Mouse (Mus musculus) forebrain, embryonic 16.5 days (tissue): Measurements from ENCODE around the gene Btbd9. TPM values are rescaled to one million over a fixed set of nuclear protein-coding genes. Genes with fewer than 3 reads are reported as not detected.

Experiments used
- ATAC-seq: fragments of 200-750 bp; cut with Nextera tagmentation; 2 replicates; pipeline ENCODE4 v1.8.0; 2017; ENCODE audit warnings: mild to moderate bottlenecking, moderate library complexity
- H3K27ac ChIP-seq: fragments of 300-500 bp; sonication (generic); 2 replicates; pipeline ENCODE4 v1.5.1; 2014; ENCODE audit warnings: low read length, control low read depth
- H3K27me3 ChIP-seq: fragments of 300-500 bp; sonication (generic); replicated peaks from 2 replicates; pipeline ENCODE4 v1.6.1; 2014; ENCODE audit warnings: low read length; ENCODE audit not compliant: control insufficient read depth, insufficient read depth
- H3K36me3 ChIP-seq: fragments of 300-500 bp; sonication (generic); 2 replicates; pipeline ENCODE4 v1.6.1; 2014; ENCODE audit not compliant: control insufficient read depth, insufficient read depth
- H3K4me1 ChIP-seq: fragments of 300-500 bp; sonication (generic); replicated peaks from 2 replicates; pipeline ENCODE4 v1.6.1; 2014; ENCODE audit warnings: low read length; ENCODE audit not compliant: control insufficient read depth, insufficient read depth
- H3K4me2 ChIP-seq: fragments of 300-500 bp; sonication (generic); 2 replicates; pipeline ENCODE4 v1.6.1; 2014; ENCODE audit warnings: mild to moderate bottlenecking, low read length, control low read depth
- H3K4me3 ChIP-seq: fragments of 300-500 bp; sonication (generic); replicated peaks from 2 replicates; pipeline ENCODE4 v1.5.1; 2014; ENCODE audit warnings: mild to moderate bottlenecking, low read length, control low read depth
- H3K9ac ChIP-seq: fragments of 300-500 bp; sonication (generic); replicated peaks from 2 replicates; pipeline ENCODE4 v1.6.1; 2014; ENCODE audit warnings: low read depth, low read length, control low read depth
- H3K9me3 ChIP-seq: fragments of 300-500 bp; sonication (generic); 2 replicates; pipeline ENCODE4 v1.6.1; 2016; ENCODE audit warnings: low read length; ENCODE audit not compliant: control insufficient read depth
- WGBS: fragments of 180-500 bp; shearing (Covaris S2); extraction: QIAGEN DNeasy Blood & Tissue Kit; methylation state at CpG from one replicate; pipeline ENCODE4 v1.1.7; 2014; 5-methylcytosine and 5-hydroxymethylcytosine counted together
- polyA plus RNA-seq: library from polyadenylated mRNA; unstranded; fragments of >200 nt; fragmentation: Nextera tagmentation; extraction: Ambion mirVana; gene quantifications from 2 replicates; pipeline ENCODE4 v1.2.1, GENCODE M21; 2015

Gene Btbd9
- polyA plus RNA-seq, 1 experiment from 2014 or later = 141 TPM

- 59% methylated on average over 7 of the region's 7 CpGs for WGBS
- peaks cover 42% of the 10 kb centered on the region for H3K4me1 ChIP-seq
These were observed 104.8 kb downstream of the Btbd9 start for GRCm38 (mm10) chr17:30471512-30471911.

GRCm38 (mm10) chr17:30470790-30471189 lies 105.5 kb downstream of the Btbd9 start:
- ATAC-seq = no peak
- no peak overlapping the region for H3K4me3 ChIP-seq
- 60% methylated on average over 8 of the region's 8 CpGs for WGBS
- no peak overlapping the region for H3K4me2 ChIP-seq
- H3K27ac ChIP-seq = no peak overlapping the region
- no peaks in the 10 kb centered on the region for H3K9me3 ChIP-seq
- H3K9ac ChIP-seq = no peak overlapping the region
- no peaks in the 10 kb centered on the region for H3K36me3 ChIP-seq
- peaks cover 42% of the 10 kb centered on the region for H3K4me1 ChIP-seq
- no peaks in the 10 kb centered on the region for H3K27me3 ChIP-seq

More at GRCm38 (mm10) chr17:30471512-30471911, 104.8 kb downstream of the Btbd9 start:
- no peaks in the 10 kb centered on the region for H3K36me3 ChIP-seq
- no peak overlapping the region for H3K4me3 ChIP-seq
- H3K9ac ChIP-seq = no peak overlapping the region
- ATAC-seq = no peak
- no peaks in the 10 kb centered on the region for H3K27me3 ChIP-seq
- no peak overlapping the region for H3K4me2 ChIP-seq
- no peaks in the 10 kb centered on the region for H3K9me3 ChIP-seq
- no peak overlapping the region for H3K27ac ChIP-seq

GRCm38 (mm10) chr17:30470286-30470685 lies 106.0 kb downstream of the Btbd9 start:
- no peaks in the 10 kb centered on the region for H3K9me3 ChIP-seq
- 31% methylated on average over 8 of the region's 8 CpGs for WGBS
- no peak overlapping the region for H3K27ac ChIP-seq

GRCm38 (mm10) chr17:30469511-30470076 lies 106.7 kb downstream of the Btbd9 start:
- Histone ChIP-seq H3K9me3 (no peaks in the 10 kb centered on the region), H3K27me3 (no peaks in the 10 kb centered on the region), H3K36me3 (no peaks in the 10 kb centered on the region), H3K9ac (no peak overlapping the region), H3K4me2 (no peak overlapping the region), H3K4me1 (peaks cover 39% of the 10 kb centered on the region), H3K27ac (no peak overlapping the region), H3K4me3 (no peak overlapping the region)
- WGBS = 65% methylated on average over 10 of the region's 10 CpGs
- ATAC-seq = no peak

More at GRCm38 (mm10) chr17:30470286-30470685, 106.0 kb downstream of the Btbd9 start:
- ATAC-seq = no peak
- no peaks in the 10 kb centered on the region for H3K27me3 ChIP-seq
- H3K36me3 ChIP-seq = no peaks in the 10 kb centered on the region
- no peak overlapping the region for H3K9ac ChIP-seq
- no peak overlapping the region for H3K4me3 ChIP-seq
- no peak overlapping the region for H3K4me2 ChIP-seq
- peaks cover 42% of the 10 kb centered on the region for H3K4me1 ChIP-seq

- H3K27ac ChIP-seq = no peak overlapping the region
- no peak overlapping the region for H3K4me3 ChIP-seq
- no peak overlapping the region for H3K4me2 ChIP-seq
- H3K36me3 ChIP-seq = no peaks in the 10 kb centered on the region
- no peaks in the 10 kb centered on the region for H3K27me3 ChIP-seq
- ATAC-seq = no peak
- H3K4me1 ChIP-seq = peaks cover 36% of the 10 kb centered on the region
- no peaks in the 10 kb centered on the region for H3K9me3 ChIP-seq
- no peak overlapping the region for H3K9ac ChIP-seq
- WGBS = 7% methylated on average over 4 of the region's 4 CpGs
These were observed 107.9 kb downstream of the Btbd9 start for GRCm38 (mm10) chr17:30468368-30468767.

GRCm38 (mm10) chr17:30467566-30468213 lies 108.6 kb downstream of the Btbd9 start:
- H3K4me2 ChIP-seq = peak overlapping the region; percentile 26
- peaks cover 36% of the 10 kb centered on the region for H3K4me1 ChIP-seq
- peak; percentile 79 for ATAC-seq

GRCm38 (mm10) chr17:30465060-30465762 lies 111.1 kb downstream of the Btbd9 start:
- H3K9me3 ChIP-seq = no peaks in the 10 kb centered on the region

More at GRCm38 (mm10) chr17:30467566-30468213, 108.6 kb downstream of the Btbd9 start:
- Histone ChIP-seq H3K9ac (no peak overlapping the region), H3K27me3 (no peaks in the 10 kb centered on the region), H3K36me3 (no peaks in the 10 kb centered on the region), H3K27ac (peak overlapping the region; percentile 65), H3K9me3 (no peaks in the 10 kb centered on the region), H3K4me3 (no peak overlapping the region)
- WGBS = 17% methylated on average over 14 of the region's 14 CpGs

GRCm38 (mm10) chr17:30464240-30464745 lies 112.0 kb downstream of the Btbd9 start:
- no peak for ATAC-seq
- 51% methylated on average over 5 of the region's 5 CpGs for WGBS
- no peak overlapping the region for H3K4me2 ChIP-seq

More at GRCm38 (mm10) chr17:30465060-30465762, 111.1 kb downstream of the Btbd9 start:
- Histone ChIP-seq H3K27ac (no peak overlapping the region), H3K36me3 (no peaks in the 10 kb centered on the region), H3K9ac (no peak overlapping the region), H3K4me1 (peaks cover 37% of the 10 kb centered on the region), H3K4me3 (no peak overlapping the region), H3K4me2 (no peak overlapping the region), H3K27me3 (no peaks in the 10 kb centered on the region)
- 88% methylated on average over 6 of the region's 6 CpGs for WGBS
- ATAC-seq = no peak

GRCm38 (mm10) chr17:30460727-30461349 lies 115.5 kb downstream of the Btbd9 start:
- no peak for ATAC-seq

More at GRCm38 (mm10) chr17:30464240-30464745, 112.0 kb downstream of the Btbd9 start:
- Histone ChIP-seq H3K9ac (no peak overlapping the region), H3K27me3 (no peaks in the 10 kb centered on the region), H3K9me3 (no peaks in the 10 kb centered on the region), H3K36me3 (no peaks in the 10 kb centered on the region), H3K27ac (no peak overlapping the region), H3K4me3 (no peak overlapping the region), H3K4me1 (peaks cover 34% of the 10 kb centered on the region)

More at GRCm38 (mm10) chr17:30460727-30461349, 115.5 kb downstream of the Btbd9 start:
- H3K36me3 ChIP-seq = no peaks in the 10 kb centered on the region
- no peak overlapping the region for H3K4me2 ChIP-seq
- H3K27me3 ChIP-seq = no peaks in the 10 kb centered on the region
- 87% methylated on average over 2 of the region's 2 CpGs for WGBS
- peak overlapping the region; percentile 17; the same call in 1 of the 2 replicates for H3K27ac ChIP-seq
- no peaks in the 10 kb centered on the region for H3K9me3 ChIP-seq
- H3K4me3 ChIP-seq = no peak overlapping the region
- H3K4me1 ChIP-seq = peaks cover 45% of the 10 kb centered on the region
- no peak overlapping the region for H3K9ac ChIP-seq
